Mouse (Mus musculus) Patski (cell line): Measurements from ENCODE around the gene Dzip3. TPM values are rescaled to one million over a fixed set of nuclear protein-coding genes. Genes with fewer than 3 reads are reported as not detected.

Experiments
- ATAC-seq: fragments of 100-300 bp; one replicate; pipeline ENCODE4 v1.8.0; 2021
- CTCF ChIA-PET: fragments of 350-600 bp; sonication (Branson Sonifier 250); formaldehyde crosslinking; loops from one replicate; lab custom pipeline; 2022; ENCODE audit warnings: inconsistent platforms; lab: Charles Lee
- POLR2A ChIA-PET: fragments of 350-600 bp; sonication (Branson Sonifier 250); formaldehyde crosslinking; loops from one replicate; lab custom pipeline; 2022; ENCODE audit warnings: antibody characterized with exemption, inconsistent platforms; lab: Charles Lee
- DNase-seq: peaks from one replicate; pipeline ENCODE4 v3.0.0-alpha.2; 2011; ENCODE audit warnings: low read depth, low spot score
- H3K27me3 ChIP-seq: fragments of 371-371 bp; one replicate; pipeline ENCODE4 v1.5.1; 2021
- CTCF ChIP-seq: fragments of 100-300 bp; IDR thresholded peaks from one replicate; pipeline ENCODE4 v1.5.1; 2021
- in situ Hi-C: fragments of 300-500 bp; cut with MboI; formaldehyde crosslinking; loops from 3 replicates; pipeline ENCODE4 v1.11.1; 2018; ENCODE audit warnings: low pct_unique_long_range_greater_than_20kb, mixed read lengths
- polyA plus RNA-seq: library from polyadenylated mRNA; unstranded; gene quantifications from one replicate; pipeline ENCODE4 v1.2.3, GENCODE M21; 2021

The Dzip3 gene
- polyA plus RNA-seq: 46.2 TPM

- no peaks in the 10 kb centered on the region for H3K27me3 ChIP-seq
- POLR2A ChIA-PET: interaction anchor here (0.6 kb wide), 1 partner anchor 1412 kb away, joined by 3 read pairs; no protein-coding TSS in a partner anchor
- ATAC-seq (peak; percentile 96), DNase-seq (peak; percentile 68)
- CTCF ChIA-PET: interaction anchor here (1.3 to 2.0 kb wide), 3 partner anchors 10 to 52 kb away, joined by 4 to 6 read pairs (median 4); no protein-coding TSS in a partner anchor
- TF ChIP-seq CTCF: no peak
- in situ Hi-C loops: no loop called here
These were observed at the start of gene Dzip3, which contains the start of gene Cip2a for GRCm38 (mm10) chr16:48993559-48994342. Dzip3 (minus strand) TSS chr16:48994165. Cip2a (plus strand) TSS chr16:48994185.

GRCm38 (mm10) chr16:49040554-49041221 is 46.7 kb upstream of the Dzip3 start:
- ATAC-seq: no peak
- peaks cover 8% of the 10 kb centered on the region for H3K27me3 ChIP-seq
- ChIA-PET CTCF (no interaction called here), POLR2A (no interaction called here)
- DNase-seq: no peak
- in situ Hi-C loops: no loop called here
- TF ChIP-seq CTCF: no peak

GRCm38 (mm10) chr16:49037771-49038170 is 43.8 kb upstream of the Dzip3 start:
- ChIA-PET CTCF (interaction anchor here (1.0 kb wide), 1 partner anchor 22 kb away, joined by 3 read pairs; no protein-coding TSS in a partner anchor), POLR2A (no interaction called here)
- H3K27me3 ChIP-seq: no peaks in the 10 kb centered on the region
- ATAC-seq (no peak), DNase-seq (no peak)
- in situ Hi-C loops: no loop called here
- TF ChIP-seq CTCF: no peak

- ATAC-seq (no peak), DNase-seq (no peak)
- no peaks in the 10 kb centered on the region for H3K27me3 ChIP-seq
- ChIA-PET CTCF (no interaction called here), POLR2A (no interaction called here)
- TF ChIP-seq CTCF: no peak
- in situ Hi-C loops: no loop called here
These were observed 41.9 kb upstream of the Dzip3 start for GRCm38 (mm10) chr16:49035852-49036251.

GRCm38 (mm10) chr16:49016620-49017332 is 22.8 kb upstream of the Dzip3 start:
- peak; percentile 34 for TF ChIP-seq CTCF
- in situ Hi-C loops: loop anchor here (5.0 to 25.0 kb wide), 3 partner anchors 306 to 1721 kb away; no protein-coding TSS in a partner anchor
- POLR2A ChIA-PET: no interaction called here
- peak; percentile 79 for ATAC-seq
- no peaks in the 10 kb centered on the region for H3K27me3 ChIP-seq
- CTCF ChIA-PET: interaction anchor here (0.6 to 1.0 kb wide), 3 partner anchors 17 to 313 kb away, joined by 3 read pairs; no protein-coding TSS in a partner anchor
- no peak for DNase-seq

GRCm38 (mm10) chr16:49004151-49004550 is 10.2 kb upstream of the Dzip3 start:
- in situ Hi-C loops: loop anchor here (25.0 kb wide), 2 partner anchors 633 to 1733 kb away; no protein-coding TSS in a partner anchor
- no peak for TF ChIP-seq CTCF
- no peak for ATAC-seq
- CTCF ChIA-PET: interaction anchor here (1.0 to 2.7 kb wide), 3 partner anchors 9 to 279 kb away, joined by 3 to 6 read pairs (median 5); partner anchors contain the start of genes Cip2a and Dzip3
- POLR2A ChIA-PET: no interaction called here
- DNase-seq: no peak
- no peaks in the 10 kb centered on the region for H3K27me3 ChIP-seq

- no peak for TF ChIP-seq CTCF
- CTCF ChIA-PET: interaction anchor here (2.0 kb wide), 1 partner anchor 11 kb away, joined by 6 read pairs; no protein-coding TSS in a partner anchor
- no peak for DNase-seq
- H3K27me3 ChIP-seq: no peaks in the 10 kb centered on the region
- ATAC-seq: peak; percentile 9
- in situ Hi-C loops: no loop called here
- POLR2A ChIA-PET: no interaction called here
These were observed 353 bp upstream of the Dzip3 start for GRCm38 (mm10) chr16:48994343-48994693.

- no peak for TF ChIP-seq CTCF
- CTCF ChIA-PET: interaction anchor here (1.3 to 2.0 kb wide), 3 partner anchors 10 to 51 kb away, joined by 4 to 6 read pairs (median 4); no protein-coding TSS in a partner anchor
- POLR2A ChIA-PET: interaction anchor here (0.6 to 0.7 kb wide), 3 partner anchors 9 to 283 kb away, joined by 3 to 4 read pairs (median 4); no protein-coding TSS in a partner anchor
- no peak for ATAC-seq
- no peaks in the 10 kb centered on the region for H3K27me3 ChIP-seq
- in situ Hi-C loops: no loop called here
- DNase-seq: no peak
These were observed 770 bp downstream of the Dzip3 start for GRCm38 (mm10) chr16:48993231-48993558.

- POLR2A ChIA-PET: interaction anchor here (0.6 to 0.7 kb wide), 3 partner anchors 9 to 283 kb away, joined by 3 to 4 read pairs (median 4); no protein-coding TSS in a partner anchor
- in situ Hi-C loops: no loop called here
- DNase-seq (no peak), ATAC-seq (peak; percentile 8)
- no peak for TF ChIP-seq CTCF
- CTCF ChIA-PET: interaction anchor here (1.0 to 1.7 kb wide), 4 partner anchors 9 to 51 kb away, joined by 3 to 4 read pairs (median 4); no protein-coding TSS in a partner anchor
- no peaks in the 10 kb centered on the region for H3K27me3 ChIP-seq
These were observed 1.3 kb downstream of the Dzip3 start for GRCm38 (mm10) chr16:48992437-48993230.
